Mouse (Mus musculus): ENCODE data around the gene Chrm3.

DNA sequence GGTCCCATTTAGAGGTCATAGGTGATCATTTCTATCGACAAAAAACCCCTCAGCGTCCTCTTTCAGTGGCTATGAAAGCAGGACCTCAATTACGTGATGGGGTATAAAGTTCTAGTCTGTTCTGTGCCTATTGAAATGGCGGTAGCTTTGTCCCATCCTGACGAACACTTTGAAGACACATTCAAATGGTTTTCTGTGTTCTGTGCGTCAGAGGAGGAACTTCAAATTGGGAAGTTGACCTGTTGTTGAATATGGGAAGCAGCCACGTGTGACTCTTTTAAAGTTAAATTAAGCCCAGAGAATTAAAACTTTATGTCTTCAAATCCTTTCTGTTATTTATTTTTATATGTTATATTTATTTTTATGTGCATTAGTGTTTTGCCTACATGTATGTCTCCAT, 253.3 kb downstream of the Chrm3 start:
- TF ChIP-seq CTCF (IDR thresholded peaks at IDR 0.05; ENCODE audit: control insufficient read depth, insufficient read depth, insufficient read length) (no peak), MYOG (IDR thresholded peaks at IDR 0.05; ENCODE audit: control insufficient read depth, extremely low read depth, insufficient read length) (no peak), MYOD1 (IDR thresholded peaks at IDR 0.05; ENCODE audit: control insufficient read depth, insufficient read length, low read depth) (no peak), USF1 (IDR thresholded peaks at IDR 0.05; ENCODE audit: low read depth) (no peak)
